Mouse (Mus musculus): ENCODE data around the gene Spock1. TPM values are rescaled to one million over a fixed set of nuclear protein-coding genes. Genes with fewer than 3 reads are reported as not detected.

Spock1 gene
- polyA plus RNA-seq, 1 experiment from 2014 or later = 0.77 TPM

DNA sequence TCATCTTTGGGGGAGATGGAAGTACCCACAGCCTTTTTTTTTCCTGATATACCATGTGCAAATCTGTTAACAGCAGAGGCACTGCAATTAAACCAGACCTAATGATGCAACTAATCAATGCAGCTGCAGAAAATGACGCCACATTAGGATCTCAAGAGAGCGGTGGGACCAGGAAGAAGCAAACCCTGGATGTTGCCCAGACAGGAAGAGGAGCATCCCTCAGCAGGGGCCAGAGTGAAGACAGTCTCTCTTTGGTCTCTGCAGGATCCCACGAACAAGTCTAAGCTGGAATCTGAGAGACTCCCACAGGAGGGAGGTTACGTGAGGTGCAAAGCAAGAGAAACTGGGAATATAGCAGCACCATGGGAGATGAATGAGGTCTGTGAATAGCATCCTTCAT lies 52.4 kb downstream of the Spock1 start:
- H3K36me3 ChIP-seq (ENCODE audit: control insufficient read depth, insufficient read depth) = no peaks in the 10 kb centered on the region
- no peak overlapping the region for H3K27ac ChIP-seq (ENCODE audit: low read length)
- H3K4me3 ChIP-seq (ENCODE audit: low read length) = no peak overlapping the region
- H3K4me2 ChIP-seq (ENCODE audit: low read depth, low read length) = no peak overlapping the region
- H3K9ac ChIP-seq (ENCODE audit: low read length) = no peak overlapping the region
- no peaks in the 10 kb centered on the region for H3K4me1 ChIP-seq (ENCODE audit: control insufficient read depth, insufficient read depth, low read length)
- no peak for ATAC-seq (replicated peaks; ENCODE audit: extremely low read depth, insufficient read depth, low FRiP score)
- 66% methylated on average over 4 of the region's 4 CpGs for WGBS
- no peaks in the 10 kb centered on the region for H3K9me3 ChIP-seq (replicated peaks; ENCODE audit: control insufficient read depth, low read length)
- no peaks in the 10 kb centered on the region; the same call in 1 of the 2 replicates for H3K27me3 ChIP-seq (ENCODE audit: control insufficient read depth, insufficient read depth, low read length)

GRCm38 (mm10) chr13:57854416-57854815 lies 53.7 kb downstream of the Spock1 start:
- WGBS = 71% methylated on average over 8 of the region's 8 CpGs
- Histone ChIP-seq H3K4me2 (ENCODE audit: low read depth, low read length) (no peak overlapping the region), H3K27ac (ENCODE audit: low read length) (no peak overlapping the region), H3K9me3 (replicated peaks; ENCODE audit: control insufficient read depth, low read length) (no peaks in the 10 kb centered on the region), H3K9ac (ENCODE audit: low read length) (no peak overlapping the region), H3K4me1 (ENCODE audit: control insufficient read depth, insufficient read depth, low read length) (no peaks in the 10 kb centered on the region), H3K4me3 (ENCODE audit: low read length) (no peak overlapping the region), H3K27me3 (ENCODE audit: control insufficient read depth, insufficient read depth, low read length) (no peaks in the 10 kb centered on the region; the same call in 1 of the 2 replicates), H3K36me3 (ENCODE audit: control insufficient read depth, insufficient read depth) (no peaks in the 10 kb centered on the region)
- no peak for ATAC-seq (replicated peaks; ENCODE audit: extremely low read depth, insufficient read depth, low FRiP score)

- H3K27ac ChIP-seq (ENCODE audit: low read length) = no peak overlapping the region
- H3K4me3 ChIP-seq (ENCODE audit: low read length) = no peak overlapping the region
- H3K4me1 ChIP-seq (ENCODE audit: control insufficient read depth, insufficient read depth, low read length) = no peaks in the 10 kb centered on the region
- WGBS = 83% methylated on average over 1 of the region's 1 CpGs
- H3K9me3 ChIP-seq (replicated peaks; ENCODE audit: control insufficient read depth, low read length) = no peaks in the 10 kb centered on the region
- no peaks in the 10 kb centered on the region for H3K36me3 ChIP-seq (ENCODE audit: control insufficient read depth, insufficient read depth)
- no peak overlapping the region for H3K9ac ChIP-seq (ENCODE audit: low read length)
- no peak overlapping the region for H3K4me2 ChIP-seq (ENCODE audit: low read depth, low read length)
- no peak for ATAC-seq (replicated peaks; ENCODE audit: extremely low read depth, insufficient read depth, low FRiP score)
- H3K27me3 ChIP-seq (ENCODE audit: control insufficient read depth, insufficient read depth, low read length) = no peaks in the 10 kb centered on the region; the same call in 1 of the 2 replicates
Measured at GRCm38 (mm10) chr13:57853621-57854020, 54.5 kb downstream of the Spock1 start.

DNA sequence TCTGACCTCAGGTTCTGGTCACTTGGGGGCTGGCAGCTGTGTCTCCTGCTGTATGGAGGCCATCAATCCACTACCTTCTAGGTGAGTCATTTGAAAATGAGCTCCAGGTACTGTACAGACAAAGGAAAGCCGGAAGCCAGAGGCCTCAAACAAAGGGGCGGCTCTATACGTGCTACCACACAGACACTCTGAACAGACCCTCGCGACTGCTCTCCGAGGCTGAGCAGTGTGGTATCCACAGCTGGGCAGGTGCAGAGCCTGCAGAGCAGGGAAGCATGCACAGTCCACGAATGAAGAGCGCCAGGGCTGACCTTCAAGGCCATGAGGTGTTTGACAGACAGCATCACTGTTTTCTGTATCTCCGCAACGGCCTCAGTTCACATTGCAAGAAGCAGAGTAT lies 55.0 kb downstream of the Spock1 start:
- Histone ChIP-seq H3K27ac (ENCODE audit: low read length) (no peak overlapping the region), H3K4me1 (ENCODE audit: control insufficient read depth, insufficient read depth, low read length) (no peaks in the 10 kb centered on the region), H3K4me3 (ENCODE audit: low read length) (no peak overlapping the region), H3K9me3 (replicated peaks; ENCODE audit: control insufficient read depth, low read length) (no peaks in the 10 kb centered on the region), H3K27me3 (ENCODE audit: control insufficient read depth, insufficient read depth, low read length) (no peaks in the 10 kb centered on the region; the same call in 1 of the 2 replicates), H3K36me3 (ENCODE audit: control insufficient read depth, insufficient read depth) (no peaks in the 10 kb centered on the region), H3K9ac (ENCODE audit: low read length) (no peak overlapping the region), H3K4me2 (ENCODE audit: low read depth, low read length) (no peak overlapping the region)
- 73% methylated on average over 10 of the region's 10 CpGs for WGBS
- no peak for ATAC-seq (replicated peaks; ENCODE audit: extremely low read depth, insufficient read depth, low FRiP score)

- H3K27me3 ChIP-seq (ENCODE audit: control insufficient read depth, insufficient read depth, low read length) = no peaks in the 10 kb centered on the region
- no peaks in the 10 kb centered on the region for H3K9me3 ChIP-seq (replicated peaks; ENCODE audit: control insufficient read depth, low read length)
- 97% methylated on average over 1 of the region's 1 CpGs for WGBS
- ATAC-seq (replicated peaks; ENCODE audit: extremely low read depth, insufficient read depth, low FRiP score) = no peak
- no peaks in the 10 kb centered on the region for H3K36me3 ChIP-seq (ENCODE audit: control insufficient read depth, insufficient read depth)
- no peak overlapping the region for H3K27ac ChIP-seq (ENCODE audit: low read length)
- no peak overlapping the region for H3K4me3 ChIP-seq (ENCODE audit: low read length)
- no peak overlapping the region for H3K4me2 ChIP-seq (ENCODE audit: low read depth, low read length)
- no peaks in the 10 kb centered on the region for H3K4me1 ChIP-seq (ENCODE audit: control insufficient read depth, insufficient read depth, low read length)
- no peak overlapping the region for H3K9ac ChIP-seq (ENCODE audit: low read length)
Measured at GRCm38 (mm10) chr13:57848931-57849330, 59.2 kb downstream of the Spock1 start.

- H3K9ac ChIP-seq (ENCODE audit: low read length) = no peak overlapping the region
- ATAC-seq (replicated peaks; ENCODE audit: extremely low read depth, insufficient read depth, low FRiP score) = no peak
- H3K4me3 ChIP-seq (ENCODE audit: low read length) = no peak overlapping the region
- 53% methylated on average over 4 of the region's 4 CpGs for WGBS
- no peaks in the 10 kb centered on the region for H3K36me3 ChIP-seq (ENCODE audit: control insufficient read depth, insufficient read depth)
- H3K4me1 ChIP-seq (ENCODE audit: control insufficient read depth, insufficient read depth, low read length) = no peaks in the 10 kb centered on the region
- H3K27me3 ChIP-seq (ENCODE audit: control insufficient read depth, insufficient read depth, low read length) = no peaks in the 10 kb centered on the region
- no peak overlapping the region for H3K27ac ChIP-seq (ENCODE audit: low read length)
- H3K9me3 ChIP-seq (replicated peaks; ENCODE audit: control insufficient read depth, low read length) = no peaks in the 10 kb centered on the region
- H3K4me2 ChIP-seq (ENCODE audit: low read depth, low read length) = no peak overlapping the region
Measured at GRCm38 (mm10) chr13:57847101-57847500, 61.0 kb downstream of the Spock1 start.

DNA sequence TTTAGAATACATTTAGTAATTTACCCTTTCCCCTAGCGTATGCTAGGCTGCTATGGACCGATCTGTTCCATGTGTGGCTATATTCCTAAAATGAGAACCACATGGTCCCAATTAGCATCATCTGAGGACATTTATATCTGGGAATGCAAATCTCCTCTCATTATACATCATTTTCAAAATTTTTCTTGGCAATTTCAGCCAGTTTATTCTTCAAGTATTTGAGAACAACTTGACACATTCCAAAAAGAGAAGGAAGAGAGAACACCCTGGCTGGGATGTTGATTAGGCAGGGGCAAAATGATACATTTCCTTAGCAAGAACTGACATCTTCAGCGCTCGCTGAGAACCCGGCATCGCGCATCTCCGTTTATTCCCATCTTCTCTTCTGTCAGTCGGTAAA lies 61.7 kb downstream of the Spock1 start:
- Histone ChIP-seq H3K27me3 (ENCODE audit: control insufficient read depth, insufficient read depth, low read length) (no peaks in the 10 kb centered on the region), H3K4me3 (ENCODE audit: low read length) (no peak overlapping the region), H3K36me3 (ENCODE audit: control insufficient read depth, insufficient read depth) (no peaks in the 10 kb centered on the region), H3K4me2 (ENCODE audit: low read depth, low read length) (no peak overlapping the region), H3K9ac (ENCODE audit: low read length) (no peak overlapping the region), H3K4me1 (ENCODE audit: control insufficient read depth, insufficient read depth, low read length) (no peaks in the 10 kb centered on the region), H3K27ac (ENCODE audit: low read length) (no peak overlapping the region), H3K9me3 (replicated peaks; ENCODE audit: control insufficient read depth, low read length) (no peaks in the 10 kb centered on the region)
- ATAC-seq (replicated peaks; ENCODE audit: extremely low read depth, insufficient read depth, low FRiP score) = no peak
- 87% methylated on average over 9 of the region's 9 CpGs for WGBS

GRCm38 (mm10) chr13:57841141-57841848 lies 66.8 kb downstream of the Spock1 start:
- H3K4me1 ChIP-seq (ENCODE audit: control insufficient read depth, insufficient read depth, low read length) = no peaks in the 10 kb centered on the region
- no peak overlapping the region for H3K27ac ChIP-seq (ENCODE audit: low read length)
- H3K27me3 ChIP-seq (ENCODE audit: control insufficient read depth, insufficient read depth, low read length) = no peaks in the 10 kb centered on the region
- no peak overlapping the region for H3K9ac ChIP-seq (ENCODE audit: low read length)
- H3K4me2 ChIP-seq (ENCODE audit: low read depth, low read length) = no peak overlapping the region
- no peaks in the 10 kb centered on the region for H3K9me3 ChIP-seq (replicated peaks; ENCODE audit: control insufficient read depth, low read length)
- H3K36me3 ChIP-seq (ENCODE audit: control insufficient read depth, insufficient read depth) = no peaks in the 10 kb centered on the region
- H3K4me3 ChIP-seq (ENCODE audit: low read length) = no peak overlapping the region
- WGBS = 86% methylated on average over 5 of the region's 5 CpGs
- no peak for ATAC-seq (replicated peaks; ENCODE audit: extremely low read depth, insufficient read depth, low FRiP score)

GRCm38 (mm10) chr13:57837691-57838437 lies 70.3 kb downstream of the Spock1 start:
- H3K9ac ChIP-seq (ENCODE audit: low read length) = no peak overlapping the region
- H3K27me3 ChIP-seq (ENCODE audit: control insufficient read depth, insufficient read depth, low read length) = no peaks in the 10 kb centered on the region
- no peaks in the 10 kb centered on the region; the same call in 1 of the 2 replicates for H3K9me3 ChIP-seq (replicated peaks; ENCODE audit: control insufficient read depth, low read length)
- 69% methylated on average over 5 of the region's 5 CpGs for WGBS
- no peak overlapping the region for H3K4me2 ChIP-seq (ENCODE audit: low read depth, low read length)
- no peaks in the 10 kb centered on the region for H3K4me1 ChIP-seq (ENCODE audit: control insufficient read depth, insufficient read depth, low read length)
- H3K27ac ChIP-seq (ENCODE audit: low read length) = no peak overlapping the region
- no peak for ATAC-seq (replicated peaks; ENCODE audit: extremely low read depth, insufficient read depth, low FRiP score)
- H3K4me3 ChIP-seq (ENCODE audit: low read length) = no peak overlapping the region
- H3K36me3 ChIP-seq (ENCODE audit: control insufficient read depth, insufficient read depth) = no peaks in the 10 kb centered on the region
